Mouse (Mus musculus): Measurements from ENCODE around the gene Syngr1. TPM values are rescaled to one million over a fixed set of nuclear protein-coding genes. Genes with fewer than 3 reads are reported as not detected.

Syngr1 gene
- total RNA-seq, 2 experiments from 2014 or later: 16.6 to 20.1 TPM

- DNase-seq: peak; percentile 93
- intact Hi-C loops (cut with DNase I; ENCODE audit: low total_unique reads): loop anchor here (5.0 kb wide), 1 partner anchor 41 kb away; the partner anchor contains the start of genes Rpl3 and Syngr1
These were observed 42.0 kb downstream of the Syngr1 start, which contains the start of gene Tab1 for GRCm38 (mm10) chr15:80132993-80133586. Gene Tab1, plus strand, starts transcription at chr15:80133127.

DNA sequence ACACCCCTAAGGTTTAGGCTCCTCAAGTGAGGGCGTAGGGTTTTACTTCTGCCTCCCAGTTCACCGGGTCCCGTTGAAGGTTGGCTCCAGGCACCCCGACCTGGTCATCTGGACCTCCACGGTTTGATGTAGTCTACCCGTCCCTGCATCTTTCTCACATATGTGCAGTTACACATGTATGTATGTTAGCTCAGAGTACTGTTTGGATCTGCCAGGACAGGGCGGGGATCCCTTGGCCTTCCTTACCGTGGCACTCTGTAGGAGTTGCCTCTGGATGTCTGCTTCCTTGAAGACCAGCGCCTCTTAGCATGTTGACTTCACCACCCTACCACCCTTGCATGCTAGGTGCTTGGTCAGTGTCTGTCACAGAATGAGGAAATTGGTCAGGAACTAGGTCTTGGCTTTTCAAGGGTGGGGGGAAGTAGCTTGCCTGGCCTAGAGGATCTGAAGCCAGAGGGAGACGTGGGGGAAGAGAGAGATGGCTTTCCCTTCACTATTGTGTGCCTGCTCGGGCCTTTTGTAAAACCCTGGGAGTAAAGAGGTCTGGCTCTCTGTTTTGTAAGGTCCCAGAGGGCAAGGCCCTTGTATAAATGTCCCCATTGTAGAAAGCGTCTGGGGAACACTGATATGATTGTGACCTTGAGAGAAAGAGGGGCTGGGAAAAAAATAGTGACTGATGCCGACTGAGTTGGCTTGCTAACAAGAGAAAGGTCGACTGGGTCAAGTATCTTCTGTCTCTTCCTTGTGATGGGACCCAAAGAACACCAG, 42.7 kb downstream of the Syngr1 start:
- DNase-seq: no peak
- intact Hi-C loops (cut with DNase I; ENCODE audit: low total_unique reads): loop anchor here (5.0 kb wide), 1 partner anchor 42 kb away; the partner anchor contains the start of genes Rpl3 and Syngr1

- intact Hi-C loops (cut with DNase I; ENCODE audit: low total_unique reads): loop anchor here (5.0 kb wide), 1 partner anchor 42 kb away; the partner anchor contains the start of genes Rpl3 and Syngr1
- no peak for DNase-seq
These were observed 43.3 kb downstream of the Syngr1 start for GRCm38 (mm10) chr15:80134450-80134847.

- DNase-seq: no peak
- intact Hi-C loops (cut with DNase I; ENCODE audit: low total_unique reads): no loop called here
These were observed 44.4 kb downstream of the Syngr1 start for GRCm38 (mm10) chr15:80135499-80135898.

GRCm38 (mm10) chr15:80136645-80137044, 45.5 kb downstream of the Syngr1 start:
- intact Hi-C loops (cut with DNase I; ENCODE audit: low total_unique reads): no loop called here
- no peak for DNase-seq

- intact Hi-C loops (cut with DNase I; ENCODE audit: low total_unique reads): no loop called here
- no peak for DNase-seq
These were observed 47.0 kb downstream of the Syngr1 start for GRCm38 (mm10) chr15:80137945-80138791.

DNA sequence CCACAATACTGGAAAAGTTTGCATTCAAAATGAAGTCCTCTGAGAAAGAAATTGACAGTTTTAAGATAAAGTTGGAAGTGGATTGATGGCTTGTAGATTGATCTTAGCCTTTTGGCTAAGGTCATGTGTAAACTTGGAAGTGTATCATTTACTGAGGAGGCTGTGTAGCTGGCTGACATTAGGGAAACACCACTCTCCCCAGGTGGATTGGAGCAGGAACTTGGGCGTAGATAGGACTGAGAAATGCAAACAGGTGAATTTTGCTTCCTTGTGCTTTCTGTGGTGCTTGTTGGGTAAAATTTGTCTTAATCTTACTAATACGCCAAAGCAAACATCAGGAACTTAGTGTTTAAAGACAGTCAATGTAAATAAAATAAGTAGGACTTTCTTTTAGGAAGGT, 49.2 kb downstream of the Syngr1 start:
- intact Hi-C loops (cut with DNase I; ENCODE audit: low total_unique reads): no loop called here
- DNase-seq: no peak

DNA sequence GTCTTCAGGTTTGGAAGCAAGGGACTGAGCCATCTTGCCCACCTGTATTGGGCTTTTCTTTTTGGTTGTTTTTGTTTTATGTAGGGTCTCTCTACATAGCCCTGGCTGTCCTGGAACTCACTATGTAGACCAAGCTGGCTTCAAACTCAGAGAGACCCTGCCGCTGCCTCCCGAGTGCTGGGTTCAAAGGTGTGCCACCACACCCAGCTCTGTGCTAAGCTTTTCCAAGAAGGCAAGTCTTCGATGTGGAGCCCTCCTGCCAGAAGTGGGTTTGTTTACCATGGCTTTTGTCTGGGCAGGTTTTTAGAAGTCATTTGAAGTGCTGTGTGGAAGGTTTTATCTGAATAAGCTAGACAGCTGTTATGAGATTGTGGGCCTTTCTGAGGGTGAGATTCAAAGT, 49.7 kb downstream of the Syngr1 start:
- DNase-seq: no peak
- intact Hi-C loops (cut with DNase I; ENCODE audit: low total_unique reads): no loop called here

DNA sequence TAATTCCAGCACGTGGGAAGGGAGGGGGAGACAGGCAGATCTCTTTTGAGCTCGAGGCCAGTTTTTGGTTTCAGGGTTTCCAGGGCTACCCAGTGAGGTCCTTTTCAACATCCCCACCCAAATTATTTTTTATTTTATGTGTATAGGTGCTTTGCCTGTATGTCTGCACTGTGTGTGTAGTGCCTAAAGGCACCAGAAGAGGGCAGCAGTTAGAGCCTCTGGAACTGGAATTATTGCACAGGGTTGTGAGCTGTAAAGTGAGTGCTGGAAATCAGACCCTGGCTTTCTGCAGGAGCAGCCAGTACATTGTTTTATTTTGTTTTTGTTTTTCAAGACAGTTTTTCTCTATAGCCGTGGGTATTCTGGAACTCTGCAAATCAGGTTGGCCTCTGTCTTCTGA, 51.0 kb downstream of the Syngr1 start:
- no peak for DNase-seq
- intact Hi-C loops (cut with DNase I; ENCODE audit: low total_unique reads): no loop called here

- intact Hi-C loops (cut with DNase I; ENCODE audit: low total_unique reads): no loop called here
- no peak for DNase-seq
These were observed 52.6 kb downstream of the Syngr1 start for GRCm38 (mm10) chr15:80143760-80144159.

- intact Hi-C loops (cut with DNase I; ENCODE audit: low total_unique reads): no loop called here
- DNase-seq: no peak
These were observed 54.3 kb downstream of the Syngr1 start for GRCm38 (mm10) chr15:80145397-80145796.

- intact Hi-C loops (cut with DNase I; ENCODE audit: low total_unique reads): no loop called here
- no peak for DNase-seq
These were observed 55.0 kb downstream of the Syngr1 start for GRCm38 (mm10) chr15:80146153-80146552.

DNA sequence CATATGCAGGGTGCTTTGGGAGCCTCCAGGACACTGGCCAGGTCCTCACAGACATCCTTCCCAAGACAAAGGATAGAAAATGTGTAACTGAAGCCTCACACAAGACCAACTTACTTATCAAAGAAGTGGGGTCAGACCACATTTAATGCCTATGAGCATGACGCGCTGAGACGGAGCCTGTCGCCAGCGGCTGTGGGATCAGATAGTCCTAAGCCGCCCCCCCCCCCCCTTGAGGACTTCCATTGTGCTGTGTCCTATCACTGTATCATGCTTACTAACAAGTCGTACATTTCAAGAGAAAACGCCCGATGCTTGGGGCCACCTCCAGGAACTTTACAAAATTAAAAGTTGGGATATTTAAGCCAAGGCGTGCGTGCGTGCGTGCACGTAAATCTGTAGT, 56.0 kb downstream of the Syngr1 start:
- intact Hi-C loops (cut with DNase I; ENCODE audit: low total_unique reads): no loop called here
- DNase-seq: no peak

- no peak for DNase-seq
- intact Hi-C loops (cut with DNase I; ENCODE audit: low total_unique reads): no loop called here
These were observed 56.4 kb downstream of the Syngr1 start for GRCm38 (mm10) chr15:80147511-80147910.

DNA sequence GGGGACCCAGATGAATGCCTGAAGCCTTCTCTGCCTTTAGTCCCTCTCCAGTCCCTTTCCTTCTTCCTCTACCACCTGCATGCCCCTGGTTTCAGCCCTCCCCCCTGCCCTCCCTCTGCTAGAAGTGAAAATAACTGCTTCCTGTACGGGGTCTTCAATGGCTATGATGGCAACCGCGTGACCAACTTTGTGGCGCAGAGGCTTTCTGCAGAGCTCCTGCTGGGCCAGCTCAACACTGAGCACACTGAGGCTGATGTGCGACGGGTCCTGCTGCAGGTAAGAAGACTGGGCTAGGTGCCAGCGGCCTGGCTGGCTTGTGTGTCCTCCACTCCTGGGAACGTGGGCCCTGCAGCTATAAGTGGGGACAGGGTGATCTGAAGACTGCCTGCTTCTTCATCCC, 57.4 kb downstream of the Syngr1 start:
- intact Hi-C loops (cut with DNase I; ENCODE audit: low total_unique reads): no loop called here
- no peak for DNase-seq

DNA sequence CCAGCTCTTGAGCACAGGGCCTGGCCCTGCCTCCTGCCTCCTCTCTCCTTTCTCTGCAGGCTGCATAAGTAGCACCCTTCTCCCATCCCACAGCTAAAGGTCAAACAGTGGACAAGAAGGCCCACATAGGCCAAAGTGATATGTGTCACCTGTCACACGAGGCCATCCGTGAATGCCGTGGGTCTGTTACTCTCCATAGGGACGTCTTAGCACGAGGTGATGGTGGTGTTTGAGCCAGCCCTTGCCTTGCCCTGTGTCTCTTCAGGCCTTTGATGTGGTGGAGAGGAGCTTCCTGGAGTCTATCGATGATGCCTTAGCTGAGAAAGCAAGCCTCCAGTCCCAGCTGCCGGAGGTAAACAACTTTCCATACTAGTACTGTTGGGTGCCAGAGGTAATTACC, 58.4 kb downstream of the Syngr1 start:
- DNase-seq: no peak
- intact Hi-C loops (cut with DNase I; ENCODE audit: low total_unique reads): no loop called here

DNA sequence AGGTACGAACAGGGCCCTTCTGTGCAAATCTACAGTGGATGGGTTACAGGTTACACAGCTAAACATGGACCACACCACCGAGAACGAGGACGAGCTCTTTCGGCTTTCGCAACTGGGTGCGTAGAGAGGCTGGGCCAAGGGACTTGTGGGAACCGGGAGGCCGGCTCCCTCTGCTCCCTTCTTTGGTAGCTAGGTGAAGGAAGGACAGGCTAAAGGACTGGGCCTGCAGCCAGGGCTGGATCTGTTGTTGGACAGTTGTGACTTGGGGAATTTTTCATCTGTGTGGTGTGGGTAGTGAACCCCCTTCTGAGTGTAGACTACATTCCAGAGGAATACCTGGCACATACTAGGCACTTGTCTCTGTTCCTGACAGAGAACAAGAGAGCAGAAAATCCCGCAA, 61.5 kb downstream of the Syngr1 start:
- DNase-seq: no peak
- intact Hi-C loops (cut with DNase I; ENCODE audit: low total_unique reads): no loop called here

GRCm38 (mm10) chr15:80153757-80154156, 62.6 kb downstream of the Syngr1 start:
- intact Hi-C loops (cut with DNase I; ENCODE audit: low total_unique reads): no loop called here
- no peak for DNase-seq

- intact Hi-C loops (cut with DNase I; ENCODE audit: low total_unique reads): no loop called here
- DNase-seq: no peak
These were observed 64.6 kb downstream of the Syngr1 start for GRCm38 (mm10) chr15:80155707-80156106.
